Mouse (Mus musculus) embryonic facial prominence, embryonic 14.5 days (tissue): ENCODE measurements at regions not wholly inside any gene's neighbourhood (a gene's known extent, or its start where the extent isn't known, plus 50 kb on each side); places are given as distances from the start of the nearest gene placed in this dataset.

ENCODE experiments used
- ATAC-seq: fragments of 200-750 bp; cut with Nextera tagmentation; 2 replicates; pipeline ENCODE4 v1.8.0; 2017; ENCODE audit warnings: low read depth, moderate number of reproducible peaks, moderate TSS enrichment
- DNase-seq: peaks from one replicate; pipeline ENCODE4 v3.0.0-alpha.2; 2015; ENCODE audit warnings: low spot score
- H3K27ac ChIP-seq: fragments of 300-500 bp; sonication (generic); replicated peaks from 2 replicates; pipeline ENCODE4 v1.5.1; 2014; ENCODE audit warnings: low read depth, mild to moderate bottlenecking, low read length, moderate library complexity
- H3K27me3 ChIP-seq: fragments of 300-500 bp; sonication (generic); replicated peaks from 2 replicates; pipeline ENCODE4 v1.6.1; 2014; ENCODE audit warnings: low read length; ENCODE audit not compliant: control insufficient read depth, insufficient read depth
- H3K36me3 ChIP-seq: fragments of 300-500 bp; sonication (generic); 2 replicates; pipeline ENCODE4 v1.6.1; 2014; ENCODE audit warnings: low read length, mixed read lengths; ENCODE audit not compliant: control insufficient read depth, insufficient read depth
- H3K4me1 ChIP-seq: fragments of 300-500 bp; sonication (generic); 2 replicates; pipeline ENCODE4 v1.6.1; 2014; ENCODE audit warnings: antibody characterized with exemption, low read length; ENCODE audit not compliant: control insufficient read depth, insufficient read depth
- H3K4me2 ChIP-seq: fragments of 300-500 bp; sonication (generic); 2 replicates; pipeline ENCODE4 v1.6.1; 2014; ENCODE audit warnings: low read depth, mild to moderate bottlenecking, low read length, moderate library complexity, mixed read lengths
- H3K4me3 ChIP-seq: fragments of 300-500 bp; sonication (generic); 2 replicates; pipeline ENCODE4 v1.5.1; 2014; ENCODE audit warnings: low read depth, mild to moderate bottlenecking, low read length
- H3K9ac ChIP-seq: fragments of 300-500 bp; sonication (generic); 2 replicates; pipeline ENCODE4 v1.6.1; 2014; ENCODE audit warnings: low read depth, mild to moderate bottlenecking, low read length, moderate library complexity, mixed read lengths
- H3K9me3 ChIP-seq: fragments of 300-500 bp; sonication (generic); 2 replicates; pipeline ENCODE4 v1.6.1; 2016; ENCODE audit warnings: low read length; ENCODE audit not compliant: control insufficient read depth
- WGBS: fragments of 180-500 bp; shearing (Covaris S2); extraction: QIAGEN DNeasy Blood & Tissue Kit; methylation state at CpG from one replicate; pipeline ENCODE4 v1.1.7; 2014; 5-methylcytosine and 5-hydroxymethylcytosine counted together

GRCm38 (mm10) chr16:93294430-93294829, 309.4 kb downstream of the Setd4 start:
- no peak overlapping the region for H3K4me2 ChIP-seq
- DNase-seq (peak; percentile 42), ATAC-seq (no peak)
- no peaks in the 10 kb centered on the region for H3K9me3 ChIP-seq
- no peaks in the 10 kb centered on the region for H3K36me3 ChIP-seq
- H3K27me3 ChIP-seq: no peaks in the 10 kb centered on the region
- H3K4me1 ChIP-seq: peaks cover 3% of the 10 kb centered on the region
- no peak overlapping the region for H3K4me3 ChIP-seq
- 27% methylated on average over 5 of the region's 5 CpGs for WGBS
- H3K27ac ChIP-seq: no peak overlapping the region
- no peak overlapping the region for H3K9ac ChIP-seq

- peaks cover 3% of the 10 kb centered on the region for H3K4me1 ChIP-seq
- H3K9me3 ChIP-seq: no peaks in the 10 kb centered on the region
- no peak overlapping the region for H3K9ac ChIP-seq
- H3K27me3 ChIP-seq: no peaks in the 10 kb centered on the region
- 30% methylated on average over 13 of the region's 13 CpGs for WGBS
- no peak overlapping the region for H3K4me3 ChIP-seq
- DNase-seq: peak; percentile 90
- ATAC-seq: peak; percentile 80
- H3K4me2 ChIP-seq: no peak overlapping the region
- H3K27ac ChIP-seq: no peak overlapping the region
- H3K36me3 ChIP-seq: no peaks in the 10 kb centered on the region
Measured at GRCm38 (mm10) chr16:93292965-93293653, 310.8 kb downstream of the Setd4 start.

- peak; percentile 50; the same call in 1 of the 2 replicates for ATAC-seq
- H3K4me3 ChIP-seq: no peak overlapping the region
- 48% methylated on average over 14 of the region's 14 CpGs for WGBS
- H3K36me3 ChIP-seq: no peaks in the 10 kb centered on the region
- no peaks in the 10 kb centered on the region for H3K9me3 ChIP-seq
- H3K27ac ChIP-seq: no peak overlapping the region
- peak; percentile 57 for DNase-seq
- H3K4me2 ChIP-seq: no peak overlapping the region
- H3K4me1 ChIP-seq: peaks cover 3% of the 10 kb centered on the region
- no peak overlapping the region for H3K9ac ChIP-seq
- no peaks in the 10 kb centered on the region for H3K27me3 ChIP-seq
Measured at GRCm38 (mm10) chr16:93292181-93292834, 311.6 kb downstream of the Setd4 start.

- DNase-seq: no peak
Measured at GRCm38 (mm10) chr16:93288036-93288435, 315.8 kb downstream of the Setd4 start.

GRCm38 (mm10) chr16:93287520-93287919, 316.3 kb downstream of the Setd4 start:
- H3K4me1 ChIP-seq: no peaks in the 10 kb centered on the region; the same call in 1 of the 2 replicates
- 83% methylated on average over 2 of the region's 2 CpGs for WGBS
- H3K36me3 ChIP-seq: no peaks in the 10 kb centered on the region
- no peaks in the 10 kb centered on the region for H3K9me3 ChIP-seq
- no peak overlapping the region for H3K4me2 ChIP-seq
- ATAC-seq (no peak), DNase-seq (no peak)
- H3K27me3 ChIP-seq: no peaks in the 10 kb centered on the region
- H3K27ac ChIP-seq: no peak overlapping the region
- no peak overlapping the region for H3K9ac ChIP-seq
- no peak overlapping the region for H3K4me3 ChIP-seq

More at GRCm38 (mm10) chr16:93288036-93288435, 315.8 kb downstream of the Setd4 start:
- WGBS: 79% methylated on average over 3 of the region's 3 CpGs
- Histone ChIP-seq H3K4me1 (peaks cover 3% of the 10 kb centered on the region), H3K27ac (no peak overlapping the region), H3K9me3 (no peaks in the 10 kb centered on the region), H3K36me3 (no peaks in the 10 kb centered on the region), H3K27me3 (no peaks in the 10 kb centered on the region), H3K4me3 (no peak overlapping the region), H3K4me2 (no peak overlapping the region), H3K9ac (no peak overlapping the region)
- no peak for ATAC-seq

GRCm38 (mm10) chr16:93286816-93287215, 317.0 kb downstream of the Setd4 start:
- Histone ChIP-seq H3K9me3 (no peaks in the 10 kb centered on the region), H3K4me2 (no peak overlapping the region), H3K27me3 (no peaks in the 10 kb centered on the region), H3K9ac (no peak overlapping the region), H3K4me1 (no peaks in the 10 kb centered on the region), H3K36me3 (no peaks in the 10 kb centered on the region), H3K27ac (no peak overlapping the region), H3K4me3 (no peak overlapping the region)
- DNase-seq: no peak
- no peak for ATAC-seq
- 79% methylated on average over 3 of the region's 3 CpGs for WGBS

GRCm38 (mm10) chr16:93285191-93285590, 318.7 kb downstream of the Setd4 start:
- 93% methylated on average over 6 of the region's 6 CpGs for WGBS
- no peaks in the 10 kb centered on the region for H3K9me3 ChIP-seq
- DNase-seq (no peak), ATAC-seq (no peak)
- no peak overlapping the region for H3K4me2 ChIP-seq
- no peak overlapping the region for H3K27ac ChIP-seq
- H3K4me1 ChIP-seq: no peaks in the 10 kb centered on the region
- no peak overlapping the region for H3K9ac ChIP-seq
- H3K4me3 ChIP-seq: no peak overlapping the region
- H3K27me3 ChIP-seq: no peaks in the 10 kb centered on the region
- no peaks in the 10 kb centered on the region for H3K36me3 ChIP-seq

- Histone ChIP-seq H3K27ac (no peak overlapping the region), H3K4me1 (peaks cover 5% of the 10 kb centered on the region; the same call in 1 of the 2 replicates), H3K9me3 (no peaks in the 10 kb centered on the region), H3K9ac (no peak overlapping the region), H3K36me3 (no peaks in the 10 kb centered on the region), H3K4me3 (no peak overlapping the region), H3K4me2 (no peak overlapping the region), H3K27me3 (no peaks in the 10 kb centered on the region; the same call in 1 of the 2 replicates)
- WGBS: 13% methylated on average over 1 of the region's 1 CpGs
- ATAC-seq (no peak), DNase-seq (no peak)
Measured at GRCm38 (mm10) chr16:93281715-93282114, 322.1 kb downstream of the Setd4 start.
